Mouse (Mus musculus) brown adipose tissue, adult 24 weeks (tissue): ENCODE data around the gene Pop5. TPM values are rescaled to one million over a fixed set of nuclear protein-coding genes. Genes with fewer than 3 reads are reported as not detected.

Experiments used
- H3K27ac ChIP-seq: fragments of 200-500 bp; replicated peaks from 2 replicates; pipeline ENCODE4 v1.5.1; 2012; ENCODE audit warnings: low read depth, mild to moderate bottlenecking, low read length
- H3K4me1 ChIP-seq: fragments of 200-500 bp; 2 replicates; pipeline ENCODE4 v1.6.1; 2012; ENCODE audit warnings: low read length, mixed read lengths; ENCODE audit not compliant: control insufficient read depth, insufficient read depth, insufficient read length
- H3K4me3 ChIP-seq: fragments of 200-500 bp; 2 replicates; pipeline ENCODE4 v1.5.1; 2012; ENCODE audit warnings: low read depth, mild to moderate bottlenecking, low read length, moderate library complexity; ENCODE audit not compliant: insufficient read depth
- polyA plus RNA-seq: library from polyadenylated mRNA; stranded (reverse); fragments of >200 nt; gene quantifications from 2 replicates; pipeline ENCODE4 v1.2.4, GENCODE M21; 2012; ENCODE audit not compliant: missing spikeins, insufficient read depth, insufficient read length

Gene Pop5
- polyA plus RNA-seq, 1 experiment, result 188 TPM

GRCm38 (mm10) chr5:115233031-115233780 is 2.4 kb upstream of the Pop5 start:
- no peak overlapping the region for H3K4me3 ChIP-seq
- no peaks in the 10 kb centered on the region for H3K4me1 ChIP-seq
- no peak overlapping the region for H3K27ac ChIP-seq

- no peak overlapping the region for H3K4me3 ChIP-seq
- H3K4me1 ChIP-seq, result peaks cover 4% of the 10 kb centered on the region; the same call in 1 of the 2 replicates
- no peak overlapping the region for H3K27ac ChIP-seq
Observed at GRCm38 (mm10) chr5:115234519-115234918, 1.1 kb upstream of the Pop5 start.

GRCm38 (mm10) chr5:115235323-115235771 is 289 bp upstream of the Pop5 start:
- Histone ChIP-seq H3K4me1 (peaks cover 4% of the 10 kb centered on the region; the same call in 1 of the 2 replicates), H3K27ac (peak overlapping the region; percentile 58), H3K4me3 (peak overlapping the region; percentile 61)

GRCm38 (mm10) chr5:115237803-115238728 is 2.4 kb downstream of the Pop5 start:
- peaks cover 4% of the 10 kb centered on the region; the same call in 1 of the 2 replicates for H3K4me1 ChIP-seq
- H3K27ac ChIP-seq, result peak overlapping the region; percentile 92
- H3K4me3 ChIP-seq, result peak overlapping the region; percentile 92

- Histone ChIP-seq H3K4me1 (peaks cover 4% of the 10 kb centered on the region; the same call in 1 of the 2 replicates), H3K4me3 (peak overlapping the region; percentile 92), H3K27ac (no peak overlapping the region)
Observed at GRCm38 (mm10) chr5:115238729-115239195, 3.1 kb downstream of the Pop5 start.

GRCm38 (mm10) chr5:115240191-115240590 is 4.6 kb downstream of the Pop5 start:
- Histone ChIP-seq H3K27ac (no peak overlapping the region), H3K4me3 (no peak overlapping the region), H3K4me1 (peaks cover 4% of the 10 kb centered on the region; the same call in 1 of the 2 replicates)

- Histone ChIP-seq H3K4me1 (no peaks in the 10 kb centered on the region), H3K27ac (no peak overlapping the region), H3K4me3 (no peak overlapping the region)
Observed at GRCm38 (mm10) chr5:115255472-115255871, 19.8 kb downstream of the Pop5 start.

GRCm38 (mm10) chr5:115256909-115257546 is 21.4 kb downstream of the Pop5 start:
- Histone ChIP-seq H3K4me1 (0 out of 2 replicates have a peak, but pooled peaks cover 2% of the 10 kb centered on the region), H3K27ac (no peak overlapping the region), H3K4me3 (no peak overlapping the region)

GRCm38 (mm10) chr5:115260356-115260755 is 24.7 kb downstream of the Pop5 start:
- no peak overlapping the region for H3K4me3 ChIP-seq
- peaks cover 8% of the 10 kb centered on the region; the same call in 1 of the 2 replicates for H3K4me1 ChIP-seq
- no peak overlapping the region for H3K27ac ChIP-seq

- Histone ChIP-seq H3K4me1 (peaks cover 8% of the 10 kb centered on the region; the same call in 1 of the 2 replicates), H3K4me3 (no peak overlapping the region), H3K27ac (no peak overlapping the region)
Observed at GRCm38 (mm10) chr5:115261141-115261540, 25.5 kb downstream of the Pop5 start.

GRCm38 (mm10) chr5:115261880-115262279 is 26.2 kb downstream of the Pop5 start:
- Histone ChIP-seq H3K4me1 (peaks cover 10% of the 10 kb centered on the region), H3K27ac (no peak overlapping the region), H3K4me3 (no peak overlapping the region)

- H3K27ac ChIP-seq, result no peak overlapping the region
Observed at GRCm38 (mm10) chr5:115262502-115263291, 27.1 kb downstream of the Pop5 start.

GRCm38 (mm10) chr5:115266340-115266739 is 30.7 kb downstream of the Pop5 start:
- no peak overlapping the region for H3K4me3 ChIP-seq
- H3K27ac ChIP-seq, result no peak overlapping the region
- peaks cover 25% of the 10 kb centered on the region for H3K4me1 ChIP-seq

More at GRCm38 (mm10) chr5:115262502-115263291, 27.1 kb downstream of the Pop5 start:
- Histone ChIP-seq H3K4me3 (no peak overlapping the region), H3K4me1 (peaks cover 14% of the 10 kb centered on the region)
